Mouse (Mus musculus): ENCODE measurements at regions not wholly inside any gene's neighbourhood (a gene's known extent, or its start where the extent isn't known, plus 50 kb on each side); places are given as distances from the start of the nearest gene placed in this dataset.
A peak's percentile ranks its signal among the peaks of the same experiment; 100 is the strongest.

DNA sequence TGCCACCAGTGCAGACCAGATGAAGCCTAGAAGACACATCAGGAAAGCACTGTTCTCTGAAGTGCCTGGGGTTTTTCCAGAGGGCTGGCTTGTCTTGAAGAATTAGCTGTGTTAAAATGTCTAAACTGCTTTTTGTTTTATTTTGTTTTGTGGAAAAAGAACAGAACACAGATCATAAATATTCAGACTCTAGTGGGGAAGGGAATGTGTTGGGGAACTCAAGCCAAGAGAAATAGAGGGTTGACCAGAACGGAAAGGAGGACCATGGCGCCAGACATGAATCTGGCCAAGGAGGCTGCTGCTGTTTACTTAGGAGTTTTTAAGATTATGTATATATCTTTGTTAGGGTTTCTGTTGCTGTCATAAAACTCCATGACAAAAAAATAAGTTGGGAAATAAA lies 105.3 kb upstream of the Ppp1r26 start:
- ATAC-seq (replicated peaks; ENCODE audit: low FRiP score, poor library complexity, severe bottlenecking): no peak

DNA sequence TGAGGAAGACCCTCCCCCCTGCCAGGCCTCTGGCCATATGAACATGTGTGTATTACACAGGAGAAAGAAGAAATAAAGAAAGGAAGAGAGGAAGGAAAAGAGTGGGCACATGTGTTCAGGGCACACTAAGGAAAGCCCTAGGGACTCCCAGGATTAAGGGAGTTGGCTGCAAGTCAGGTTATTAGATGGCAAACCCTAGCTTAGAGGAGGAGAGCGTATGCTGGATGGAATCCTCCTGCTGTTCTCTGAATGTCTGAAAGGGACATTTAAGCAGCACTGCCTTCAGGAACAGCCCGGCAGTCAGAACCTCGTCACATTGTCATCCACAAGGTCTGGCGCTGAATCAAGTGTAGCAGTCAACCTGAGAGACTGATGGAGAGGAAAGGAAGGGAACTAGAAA lies 98.1 kb upstream of the Ppp1r26 start:
- ATAC-seq (replicated peaks; ENCODE audit: low FRiP score, poor library complexity, severe bottlenecking): no peak

DNA sequence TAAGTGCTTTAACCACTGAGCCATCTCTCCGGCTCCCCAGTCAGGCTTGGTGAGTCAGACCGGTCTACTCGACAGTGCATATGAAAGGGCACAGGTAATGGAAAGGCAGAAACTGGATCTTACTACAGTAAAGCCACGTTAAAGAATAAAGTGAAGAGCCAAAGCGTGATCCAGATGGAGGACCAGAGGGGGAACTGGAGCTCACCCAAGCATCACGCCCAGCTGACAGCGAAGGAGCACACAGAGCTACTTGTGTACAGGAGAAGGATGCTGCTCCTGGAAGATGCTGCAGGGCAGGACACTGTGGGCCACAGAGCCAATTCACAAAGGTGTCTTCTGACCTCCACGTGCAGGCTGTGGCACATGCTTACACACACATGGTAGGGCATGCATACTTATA lies 96.7 kb upstream of the Ppp1r26 start:
- no peak for ATAC-seq (replicated peaks; ENCODE audit: low FRiP score, poor library complexity, severe bottlenecking)

DNA sequence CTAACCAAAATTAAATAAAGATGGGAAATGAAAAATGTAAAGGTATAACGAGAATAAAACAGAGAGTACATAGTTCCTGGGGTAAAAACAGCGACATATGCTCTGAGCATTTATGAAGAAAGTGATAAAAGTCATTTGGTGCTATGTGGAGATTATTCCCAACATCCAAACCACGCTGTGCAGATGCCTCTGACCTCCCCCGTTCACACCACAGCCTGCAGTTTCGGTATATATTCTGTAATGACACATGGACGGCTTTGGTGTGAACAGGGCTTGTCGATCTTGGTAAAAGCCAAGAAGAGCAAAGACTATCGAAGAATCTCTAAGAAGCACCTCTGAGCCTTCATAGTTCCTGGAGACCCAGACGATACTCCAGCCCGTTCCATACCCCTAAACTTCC lies 95.2 kb upstream of the Ppp1r26 start:
- ATAC-seq (replicated peaks; ENCODE audit: low FRiP score, poor library complexity, severe bottlenecking): no peak

DNA sequence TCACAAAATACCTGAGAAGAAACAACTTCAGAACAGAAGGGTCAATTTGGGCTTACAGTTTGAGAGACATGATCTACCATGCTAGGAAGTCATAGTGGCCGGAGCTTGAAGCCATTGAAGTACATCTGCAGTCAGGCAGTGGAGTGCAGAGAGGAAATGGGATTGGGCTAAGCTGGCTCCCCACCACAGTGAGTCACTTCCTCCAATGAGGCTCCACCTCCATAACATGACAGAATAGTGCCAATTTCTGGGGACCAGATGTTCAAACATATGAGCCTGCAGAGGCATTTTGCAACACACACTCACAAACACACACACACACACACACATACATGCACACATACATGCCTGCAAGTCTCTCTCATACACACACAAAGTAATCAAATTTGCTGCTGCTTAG lies 93.7 kb upstream of the Ppp1r26 start:
- ATAC-seq (replicated peaks; ENCODE audit: low FRiP score, poor library complexity, severe bottlenecking): no peak

DNA sequence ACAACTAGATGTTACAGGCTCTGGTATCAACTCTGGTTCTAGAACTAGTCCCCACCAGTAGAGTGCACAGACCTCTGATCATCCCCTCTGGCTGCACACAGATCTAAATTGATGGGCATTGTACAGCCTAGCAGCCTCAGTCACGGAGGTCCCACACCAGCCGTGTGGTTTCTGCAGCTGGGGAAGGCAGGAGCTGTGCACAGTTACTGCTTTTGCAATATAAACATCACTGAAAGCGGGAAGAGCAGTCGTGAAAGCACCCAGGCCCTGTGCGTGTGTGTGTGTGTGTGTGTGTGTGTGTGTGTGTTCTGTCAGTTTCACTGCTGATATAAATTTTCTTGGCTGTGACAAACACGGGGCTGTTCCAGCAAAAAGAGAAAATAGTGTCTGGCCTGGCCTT lies 84.4 kb upstream of the Ppp1r26 start:
- ATAC-seq (replicated peaks; ENCODE audit: low FRiP score, poor library complexity, severe bottlenecking): no peak

DNA sequence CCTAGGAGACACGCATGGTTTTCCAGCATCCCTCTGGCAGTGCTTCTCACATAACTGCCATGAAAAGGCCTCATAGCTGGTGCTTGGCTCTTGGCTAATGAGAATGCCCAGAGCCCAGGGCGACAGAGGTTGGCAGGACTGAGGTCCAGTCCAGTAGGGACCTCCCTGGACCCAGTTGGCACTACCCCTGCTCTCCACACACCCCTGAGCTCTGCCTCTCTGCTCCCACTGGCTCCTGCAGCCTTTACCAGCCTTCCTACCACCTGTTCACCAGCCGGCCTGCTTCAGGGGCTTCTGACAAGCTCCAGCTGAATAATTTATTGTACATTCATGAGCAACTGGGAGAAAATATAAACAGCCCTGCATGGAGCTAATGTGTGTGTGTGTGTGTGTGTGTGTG lies 82.0 kb upstream of the Ppp1r26 start:
- ATAC-seq (replicated peaks; ENCODE audit: low FRiP score, poor library complexity, severe bottlenecking): no peak

DNA sequence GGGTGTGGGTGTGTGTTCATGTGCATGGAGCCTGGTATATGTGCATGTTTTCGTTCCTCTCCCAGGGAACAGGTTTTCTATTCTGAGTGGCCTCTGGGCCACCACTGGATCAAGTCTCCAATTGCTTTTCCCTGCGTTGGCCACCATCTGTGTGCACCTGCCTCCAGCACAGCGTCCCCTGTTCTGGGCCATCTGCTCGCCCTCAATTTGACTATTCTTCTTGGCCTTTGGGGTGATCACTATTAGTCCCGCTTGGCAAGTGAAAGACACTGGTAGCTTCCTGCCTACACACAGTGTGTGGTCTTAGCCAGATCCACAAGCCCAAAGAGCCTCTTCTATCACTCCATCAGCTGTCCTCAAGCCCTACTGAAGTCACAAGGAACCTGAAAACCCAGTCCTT lies 80.8 kb upstream of the Ppp1r26 start:
- ATAC-seq (replicated peaks; ENCODE audit: low FRiP score, poor library complexity, severe bottlenecking): no peak

DNA sequence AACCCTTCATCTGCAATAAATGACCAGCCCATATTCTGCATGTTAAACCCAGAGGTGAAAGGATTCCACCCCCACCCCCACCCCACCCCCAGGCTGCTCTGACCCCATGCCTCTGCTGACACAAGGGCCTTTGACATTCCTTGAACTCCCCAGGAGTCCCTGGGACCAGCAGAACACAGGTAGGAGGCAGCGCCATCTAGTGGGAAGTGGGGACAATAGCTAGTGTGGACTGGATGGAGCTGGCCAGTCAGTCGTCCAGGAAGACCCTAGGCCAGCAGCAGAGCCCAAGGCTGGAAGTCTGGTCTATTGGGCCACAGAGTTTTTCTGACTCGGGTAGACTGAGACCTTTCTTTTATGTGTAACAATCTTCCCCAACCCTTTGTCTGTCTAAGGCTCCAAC lies 71.8 kb upstream of the Ppp1r26 start:
- ATAC-seq (replicated peaks; ENCODE audit: low FRiP score, poor library complexity, severe bottlenecking): peak; percentile 54; the same call in 1 of the 2 replicates

DNA sequence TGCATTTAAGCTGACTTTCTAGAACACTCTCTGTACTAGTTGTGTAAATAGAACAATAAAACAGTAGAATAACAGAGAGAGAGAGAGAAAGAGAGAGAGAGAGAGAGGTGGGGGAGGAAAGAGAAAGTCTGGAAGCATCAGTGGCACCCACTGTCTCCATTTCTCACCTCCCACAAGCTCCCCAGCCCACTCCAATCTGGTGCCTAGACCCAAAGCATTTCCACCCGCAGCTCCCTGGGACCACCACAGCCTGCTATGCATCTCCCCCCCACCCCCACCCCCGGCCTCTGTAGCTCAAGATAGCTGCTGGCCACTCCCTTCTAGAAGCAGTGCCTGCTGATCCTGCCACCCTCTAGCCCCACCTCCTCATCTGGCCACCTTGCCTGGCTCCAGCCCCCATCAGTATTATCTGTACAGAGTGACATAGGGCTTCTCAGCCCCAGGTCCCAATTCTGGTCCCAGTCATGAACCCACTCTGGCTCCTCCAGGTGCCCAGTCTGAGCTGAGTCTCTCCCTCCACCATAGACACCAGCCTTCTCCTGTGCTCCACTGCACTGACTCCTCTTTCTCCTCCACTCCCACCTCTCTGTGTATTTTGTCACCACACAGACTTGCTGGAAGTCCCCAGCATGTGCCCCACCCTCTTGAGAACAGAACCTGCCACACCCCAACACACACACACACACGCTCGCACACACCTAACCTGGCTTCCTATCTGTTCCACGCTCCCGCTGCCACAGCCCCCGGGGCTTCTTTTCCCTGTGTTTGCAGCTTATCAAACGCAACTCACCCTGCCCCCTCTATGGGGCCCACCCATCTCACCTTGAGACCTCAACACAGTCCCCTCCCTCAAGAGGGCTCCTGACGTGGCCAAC lies 68.4 kb upstream of the Ppp1r26 start:
- no peak for ATAC-seq (replicated peaks; ENCODE audit: low FRiP score, poor library complexity, severe bottlenecking)

DNA sequence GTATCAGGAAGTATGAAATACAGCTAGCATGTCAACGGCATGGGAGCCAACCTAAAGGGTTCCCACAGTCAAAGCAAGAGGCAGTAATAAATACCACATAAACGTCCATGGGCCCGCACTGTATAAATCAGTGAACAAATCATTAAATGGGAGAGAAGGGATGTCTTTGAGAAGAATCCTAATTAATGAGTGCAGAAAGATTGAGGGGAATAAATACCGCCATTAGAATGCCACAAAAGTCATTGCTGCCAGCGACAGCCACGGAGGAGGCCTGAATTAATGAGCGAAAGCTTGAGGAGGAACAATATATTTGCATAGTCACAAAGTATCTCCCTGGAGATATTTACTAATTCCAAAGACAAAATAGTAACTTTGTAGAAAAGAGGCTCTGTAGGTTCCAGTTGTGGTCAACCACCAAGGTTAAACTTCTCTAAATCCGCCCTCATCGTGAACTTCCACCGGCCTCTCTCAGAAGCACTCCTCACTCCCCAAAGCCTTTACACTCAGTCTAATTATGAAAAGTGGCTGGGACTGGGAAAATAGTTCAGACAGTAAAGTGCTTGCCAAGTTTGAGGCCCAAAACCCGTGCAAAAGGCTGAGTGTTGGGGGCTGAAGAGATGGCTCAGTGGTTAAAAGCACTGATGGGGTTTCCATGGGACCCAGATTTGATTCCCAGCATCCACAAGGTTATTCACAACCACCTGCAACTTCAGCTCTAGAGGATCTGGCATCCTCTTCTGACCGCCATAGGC lies 64.4 kb upstream of the Ppp1r26 start:
- no peak for ATAC-seq (replicated peaks; ENCODE audit: low FRiP score, poor library complexity, severe bottlenecking)

DNA sequence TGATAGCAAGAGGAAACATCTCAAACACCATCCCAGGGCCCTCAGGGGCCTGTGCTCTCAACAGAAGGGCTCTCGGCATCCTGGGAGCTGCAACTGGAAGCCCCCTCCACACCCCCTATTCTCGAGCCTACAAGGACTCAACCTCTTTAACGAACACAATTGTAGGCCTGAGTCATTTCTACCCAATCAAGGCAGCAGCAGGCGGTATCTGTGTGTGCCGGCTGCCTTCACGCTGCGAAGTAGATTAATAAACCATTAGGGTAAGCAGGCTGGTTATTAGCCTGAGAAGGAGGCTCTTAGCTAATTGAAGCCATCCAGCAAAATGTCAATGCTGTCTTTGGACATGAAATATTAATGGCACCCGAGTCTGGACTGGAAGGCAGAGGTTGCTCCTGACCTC lies 61.7 kb upstream of the Ppp1r26 start:
- ATAC-seq (replicated peaks; ENCODE audit: low FRiP score, poor library complexity, severe bottlenecking): no peak

DNA sequence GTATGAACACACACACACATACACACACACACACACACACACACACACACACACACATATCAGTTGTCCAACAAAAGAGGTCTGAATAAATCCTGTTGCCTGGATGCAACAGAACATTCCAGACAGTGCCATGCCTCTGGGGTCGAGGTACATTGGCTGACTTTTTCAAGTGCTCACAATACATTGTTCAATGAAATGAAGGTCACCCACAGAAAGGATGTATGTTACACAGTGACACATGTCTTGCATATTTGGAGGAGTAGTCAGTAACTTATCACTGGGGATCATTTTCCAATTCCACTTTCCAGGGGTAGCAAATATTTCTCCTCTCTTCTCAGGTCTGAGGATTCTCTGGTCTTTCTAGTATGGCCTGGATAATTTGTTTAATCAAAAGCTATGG lies 59.8 kb upstream of the Ppp1r26 start:
- no peak for ATAC-seq (replicated peaks; ENCODE audit: low FRiP score, poor library complexity, severe bottlenecking)

DNA sequence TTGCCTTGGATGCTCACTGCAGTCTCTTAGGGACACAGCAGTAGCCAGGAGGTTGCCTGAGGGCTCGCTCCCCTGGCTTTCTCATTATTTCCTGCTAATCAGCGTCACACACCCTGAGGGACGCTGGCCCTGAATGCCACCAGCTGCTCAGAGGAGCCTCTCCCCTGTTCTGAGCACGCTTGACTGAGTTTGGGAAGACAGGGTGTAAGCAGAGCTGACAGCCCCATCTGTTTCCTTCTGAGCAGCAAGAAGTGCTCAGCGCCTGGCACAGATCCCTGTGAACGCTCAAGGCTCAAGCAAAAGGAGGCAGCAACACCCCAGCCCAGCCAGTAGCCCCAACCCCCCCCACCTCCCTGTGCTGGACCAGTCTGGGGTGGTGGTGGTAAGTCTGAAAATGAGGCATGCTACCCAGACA lies 59.2 kb upstream of the Ppp1r26 start:
- ATAC-seq (replicated peaks; ENCODE audit: low FRiP score, poor library complexity, severe bottlenecking): no peak

DNA sequence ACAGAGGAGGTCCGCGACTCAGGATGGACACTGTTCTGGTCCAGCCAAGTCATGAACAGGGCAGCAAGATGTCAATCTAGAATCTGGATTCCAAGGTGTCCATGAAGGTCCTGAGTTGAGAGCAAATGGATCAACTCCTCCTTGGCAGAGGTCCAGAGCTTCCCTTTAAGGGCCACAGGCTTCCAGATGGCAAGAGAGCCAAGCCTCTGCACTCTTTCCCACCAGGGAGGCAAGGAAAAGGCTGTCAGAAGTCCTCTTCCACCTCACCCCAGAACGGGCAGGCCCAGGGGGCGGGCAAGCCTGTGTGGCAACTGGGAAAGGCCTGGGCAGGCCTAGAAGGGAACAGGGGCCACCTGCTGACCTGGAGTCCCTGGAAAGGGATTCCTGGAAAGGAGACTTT lies 58.7 kb upstream of the Ppp1r26 start:
- ATAC-seq (replicated peaks; ENCODE audit: low FRiP score, poor library complexity, severe bottlenecking): no peak

DNA sequence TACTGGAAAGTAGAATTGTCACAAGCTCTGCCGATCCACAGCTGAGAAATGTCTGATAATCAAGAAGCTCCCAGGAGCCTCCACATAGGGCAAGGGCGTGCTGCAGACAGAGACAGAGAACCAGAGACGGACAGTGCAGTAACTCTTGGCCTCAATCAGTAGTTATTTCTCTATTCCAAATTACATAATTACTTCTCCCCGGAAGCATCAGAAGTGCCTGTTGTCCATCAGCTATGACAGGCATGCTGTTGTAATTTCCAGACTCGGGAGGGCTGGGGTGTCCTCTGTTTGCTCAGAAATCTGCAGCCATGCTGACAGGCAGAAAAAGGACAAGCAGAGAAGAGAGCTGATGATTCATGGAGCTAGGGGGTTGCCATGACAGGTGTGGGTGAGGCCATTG lies 56.9 kb upstream of the Ppp1r26 start:
- ATAC-seq (replicated peaks; ENCODE audit: low FRiP score, poor library complexity, severe bottlenecking): no peak

DNA sequence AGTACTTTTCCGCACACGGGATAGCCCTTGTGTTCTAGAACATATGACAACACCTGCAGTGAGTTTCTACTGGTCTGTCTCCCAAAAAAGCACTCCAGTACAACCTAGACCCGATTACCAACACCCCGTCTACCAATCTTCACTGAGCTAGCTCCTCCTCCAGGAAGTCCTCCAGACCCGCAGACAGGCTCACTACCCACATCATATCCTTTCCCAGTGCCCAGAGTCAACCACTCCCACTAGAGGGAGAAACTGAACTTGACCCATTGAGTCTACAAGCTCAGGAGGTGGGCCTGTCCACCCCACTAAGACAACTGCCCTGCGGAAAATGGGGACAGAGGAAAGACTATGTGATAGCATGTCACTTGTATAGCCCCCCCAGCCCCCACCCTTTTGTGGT lies 51.2 kb upstream of the Ppp1r26 start:
- no peak for ATAC-seq (replicated peaks; ENCODE audit: low FRiP score, poor library complexity, severe bottlenecking)
